Mouse (Mus musculus) stomach, postnatal 0 days (tissue): ENCODE measurements at regions not wholly inside any gene's neighbourhood (a gene's known extent, or its start where the extent isn't known, plus 50 kb on each side); places are given as distances from the start of the nearest gene placed in this dataset.

ENCODE experiments used
- CTCF ChIP-seq: IDR thresholded peaks from 2 replicates; pipeline ENCODE4 v1.5.1; 2016; ENCODE audit warnings: antibody characterized with exemption, low read depth, mild to moderate bottlenecking, moderate library complexity
- EP300 ChIP-seq: optimal IDR thresholded peaks from 2 replicates; pipeline ENCODE3; 2016; ENCODE audit warnings: antibody characterized with exemption

- TF ChIP-seq EP300 (no peak), CTCF (no peak)
Measured at GRCm38 (mm10) chr1:128860537-128860936, 268.4 kb upstream of the Cxcr4 start.
